In genomic region chr7:126583761-126584160, GRCm38 (mm10) we compare ENCODE assay signal across 7 mouse cellular contexts. TPM values are rescaled to one million over a fixed set of nuclear protein-coding genes. Genes with fewer than 3 reads are reported as not detected.
DNase-seq lines count a peak whose midpoint lies in the region; ATAC-seq and TF ChIP-seq lines count a peak whose summit lies in the region.

No protein-coding gene starts in this region.

- no peaks in the 10 kb centered on the region for H3K27me3 ChIP-seq in liver, adult 2 months (ENCODE audit: control insufficient read depth, insufficient read depth, low read length)
- peaks cover 44% of the 10 kb centered on the region for H3K27me3 ChIP-seq in embryonic facial prominence, embryonic 10.5 days (replicated peaks; ENCODE audit: low read depth, poor library complexity, severe bottlenecking)
- no peaks in the 10 kb centered on the region for H3K27me3 ChIP-seq in hindbrain, postnatal 0 days (ENCODE audit: insufficient read depth, low read length)
- peaks cover 9% of the 10 kb centered on the region; the same call in 1 of the 2 replicates for H3K27me3 ChIP-seq in neural tube, embryonic 12.5 days (replicated peaks)

- no peaks in the 10 kb centered on the region for H3K36me3 ChIP-seq in liver, adult 2 months (ENCODE audit: control insufficient read depth, insufficient read depth, low read length)
- peaks cover 4% of the 10 kb centered on the region; the same call in 1 of the 2 replicates for H3K36me3 ChIP-seq in embryonic facial prominence, embryonic 10.5 days (replicated peaks)
- no peaks in the 10 kb centered on the region for H3K36me3 ChIP-seq in hindbrain, postnatal 0 days (ENCODE audit: insufficient read depth, low read length)
- H3K36me3 ChIP-seq in neural tube, embryonic 12.5 days = no peaks in the 10 kb centered on the region; the same call in 1 of the 2 replicates

- no peak for DNase-seq in liver, adult 2 months (ENCODE audit: extremely low read depth, low read depth, low spot score)
- no peak for DNase-seq in liver
- no peak for DNase-seq in embryonic facial prominence, embryonic 10.5 days (ENCODE audit: low spot score)
- peak; percentile 2 for DNase-seq in hindbrain, postnatal 0 days (ENCODE audit: low spot score)
- no peak for DNase-seq in layer of hippocampus, adult 11-12 months (ENCODE audit: low spot score)
- DNase-seq in urinary bladder, postnatal 10 days (ENCODE audit: low spot score) = no peak

- H3K4me3 ChIP-seq in liver, adult 2 months (ENCODE audit: insufficient read depth, low read depth, low read length) = peak overlapping the region; percentile 58
- peak overlapping the region; percentile 69 for H3K4me3 ChIP-seq in embryonic facial prominence, embryonic 10.5 days
- peak overlapping the region; percentile 53 for H3K4me3 ChIP-seq in hindbrain, postnatal 0 days (ENCODE audit: low read length)
- H3K4me3 ChIP-seq in neural tube, embryonic 12.5 days = peak overlapping the region; percentile 52

- peak overlapping the region; percentile 90 for H3K4me2 ChIP-seq in hindbrain, postnatal 0 days (ENCODE audit: low read depth, low read length)
- peak overlapping the region; percentile 83 for H3K4me2 ChIP-seq in neural tube, embryonic 12.5 days (replicated peaks)

- TF ChIP-seq POLR2A in liver, adult 2 months (IDR thresholded peaks at IDR 0.05; ENCODE audit: extremely low read depth, insufficient read depth, low read length) = no peak

- H3K9ac ChIP-seq in liver, adult 2 months (ENCODE audit: low read depth, low read length) = peak overlapping the region; percentile 67
- H3K9ac ChIP-seq in hindbrain, postnatal 0 days (replicated peaks; ENCODE audit: low read length) = 0 out of 2 replicates have a peak overlapping the region, but pooled peaks have one; percentile 47
- no peak overlapping the region for H3K9ac ChIP-seq in neural tube, embryonic 12.5 days

- H3K79me2 ChIP-seq in liver, adult 2 months (ENCODE audit: control insufficient read depth, insufficient read depth, low read length) = no peaks in the 10 kb centered on the region

- TF ChIP-seq CTCF in liver, adult 2 months (IDR thresholded peaks at IDR 0.05; ENCODE audit: low read depth, low read length) = no peak
- no peak for TF ChIP-seq CTCF in hindbrain, postnatal 0 days (IDR thresholded peaks at IDR 0.05; ENCODE audit: low read depth)

- no peaks in the 10 kb centered on the region for H3K4me1 ChIP-seq in liver, adult 2 months (ENCODE audit: control insufficient read depth, insufficient read depth, low read length)
- H3K4me1 ChIP-seq in embryonic facial prominence, embryonic 10.5 days = peaks cover 38% of the 10 kb centered on the region
- H3K4me1 ChIP-seq in hindbrain, postnatal 0 days (ENCODE audit: insufficient read depth, low read length) = 0 out of 2 replicates have a peak, but pooled peaks cover 5% of the 10 kb centered on the region
- H3K4me1 ChIP-seq in neural tube, embryonic 12.5 days = peaks cover 14% of the 10 kb centered on the region

- peak overlapping the region; percentile 89 for H3K27ac ChIP-seq in liver, adult 2 months (replicated peaks; ENCODE audit: insufficient read depth, low read depth, low read length)
- peak overlapping the region; percentile 91 for H3K27ac ChIP-seq in embryonic facial prominence, embryonic 10.5 days (replicated peaks)
- H3K27ac ChIP-seq in hindbrain, postnatal 0 days = peak overlapping the region; percentile 81; the same call in 1 of the 2 replicates
- H3K27ac ChIP-seq in neural tube, embryonic 12.5 days = no peak overlapping the region

- ATAC-seq in hindbrain, postnatal 0 days = no peak
- no peak for ATAC-seq in neural tube, embryonic 12.5 days (ENCODE audit: low FRiP score, low read depth)

- 48% methylated on average over 6 of the region's 6 CpGs for WGBS in liver, adult 2 months
- 67% methylated on average over 6 of the region's 6 CpGs for WGBS in embryonic facial prominence, embryonic 10.5 days
- WGBS in hindbrain, postnatal 0 days = 60% methylated on average over 6 of the region's 6 CpGs
- 56% methylated on average over 6 of the region's 6 CpGs for WGBS in neural tube, embryonic 12.5 days

- H3K9me3 ChIP-seq in embryonic facial prominence, embryonic 10.5 days = no peaks in the 10 kb centered on the region
- H3K9me3 ChIP-seq in hindbrain, postnatal 0 days (ENCODE audit: low read length) = no peaks in the 10 kb centered on the region
- H3K9me3 ChIP-seq in neural tube, embryonic 12.5 days = no peaks in the 10 kb centered on the region

RNA-seq across cellular contexts. Expression of gene Apobr, which starts 1.0 kb away (rescaled TPM):
- total RNA-seq in liver, adult 2 months (2014; rRNA removed) = 0.74 and 1.6 TPM in 2 replicates
- 0.58 and 1.0 TPM in 2 replicates for polyA plus RNA-seq in liver, adult 2 months (2012; rRNA removed)
- polyA plus RNA-seq in embryonic facial prominence, embryonic 10.5 days (2016; fragmentation: Nextera tagmentation; extraction: Ambion mirVana) = 0.29 and 0.41 TPM in 2 replicates
- 0.25 and 6.3 TPM in 2 replicates for total RNA-seq in hindbrain, postnatal 0 days (2014; rRNA removed)
- 0.47 and 0.50 TPM in 2 replicates for polyA plus RNA-seq in hindbrain, postnatal 0 days (2015; fragmentation: Nextera tagmentation; extraction: Ambion mirVana)
- polyA plus RNA-seq in neural tube, embryonic 12.5 days (2016; fragmentation: Nextera tagmentation; extraction: Ambion mirVana) = 0.27 and 0.40 TPM in 2 replicates

RNA-seq across cellular contexts. Expression of gene Cln3, which starts 1.9 kb away (rescaled TPM):
- total RNA-seq in liver, adult 2 months (2014; rRNA removed) = 7.1 and 9.5 TPM in 2 replicates
- 40.9 and 57.0 TPM in 2 replicates for polyA plus RNA-seq in liver, adult 2 months (2012; rRNA removed)
- polyA plus RNA-seq in embryonic facial prominence, embryonic 10.5 days (2016; fragmentation: Nextera tagmentation; extraction: Ambion mirVana) = 22.9 and 27.1 TPM in 2 replicates
- 27.7 and 34.2 TPM in 2 replicates for total RNA-seq in hindbrain, postnatal 0 days (2014; rRNA removed)
- 22.3 and 25.1 TPM in 2 replicates for polyA plus RNA-seq in hindbrain, postnatal 0 days (2015; fragmentation: Nextera tagmentation; extraction: Ambion mirVana)
- polyA plus RNA-seq in neural tube, embryonic 12.5 days (2016; fragmentation: Nextera tagmentation; extraction: Ambion mirVana) = 26.1 and 28.2 TPM in 2 replicates

RNA-seq across cellular contexts. Expression of gene Il27, which starts 11.0 kb away (rescaled TPM):
- not detected in 2 replicates for total RNA-seq in liver, adult 2 months (2014; rRNA removed)
- 0.31 TPM in 1 of 2 replicates, not detected in the other for polyA plus RNA-seq in liver, adult 2 months (2012; rRNA removed)
- polyA plus RNA-seq in embryonic facial prominence, embryonic 10.5 days (2016; fragmentation: Nextera tagmentation; extraction: Ambion mirVana) = not detected in 2 replicates
- 0.94 TPM in 1 of 2 replicates, not detected in the other for total RNA-seq in hindbrain, postnatal 0 days (2014; rRNA removed)
- not detected in 2 replicates for polyA plus RNA-seq in hindbrain, postnatal 0 days (2015; fragmentation: Nextera tagmentation; extraction: Ambion mirVana)
- not detected in 2 replicates for polyA plus RNA-seq in neural tube, embryonic 12.5 days (2016; fragmentation: Nextera tagmentation; extraction: Ambion mirVana)

RNA-seq across cellular contexts. Expression of gene Eif3c, which starts 17.6 kb away (rescaled TPM):
- 79.4 and 85.6 TPM in 2 replicates for total RNA-seq in liver, adult 2 months (2014; rRNA removed)
- 54.2 and 64.1 TPM in 2 replicates for polyA plus RNA-seq in liver, adult 2 months (2012; rRNA removed)
- 223 and 224 TPM in 2 replicates for polyA plus RNA-seq in embryonic facial prominence, embryonic 10.5 days (2016; fragmentation: Nextera tagmentation; extraction: Ambion mirVana)
- total RNA-seq in hindbrain, postnatal 0 days (2014; rRNA removed) = 112 and 118 TPM in 2 replicates
- 198 and 204 TPM in 2 replicates for polyA plus RNA-seq in hindbrain, postnatal 0 days (2015; fragmentation: Nextera tagmentation; extraction: Ambion mirVana)
- polyA plus RNA-seq in neural tube, embryonic 12.5 days (2016; fragmentation: Nextera tagmentation; extraction: Ambion mirVana) = 207 and 208 TPM in 2 replicates

RNA-seq across cellular contexts. Expression of gene Nupr1, which starts 46.9 kb away (rescaled TPM):
- 3.0 and 3.2 TPM in 2 replicates for total RNA-seq in liver, adult 2 months (2014; rRNA removed)
- 1.2 TPM in 2 replicates for polyA plus RNA-seq in liver, adult 2 months (2012; rRNA removed)
- polyA plus RNA-seq in embryonic facial prominence, embryonic 10.5 days (2016; fragmentation: Nextera tagmentation; extraction: Ambion mirVana) = 0.92 and 1.2 TPM in 2 replicates
- total RNA-seq in hindbrain, postnatal 0 days (2014; rRNA removed) = 5.9 and 6.7 TPM in 2 replicates
- polyA plus RNA-seq in hindbrain, postnatal 0 days (2015; fragmentation: Nextera tagmentation; extraction: Ambion mirVana) = 19.1 and 19.5 TPM in 2 replicates
- polyA plus RNA-seq in neural tube, embryonic 12.5 days (2016; fragmentation: Nextera tagmentation; extraction: Ambion mirVana) = 2.9 and 4.5 TPM in 2 replicates
